Mouse (Mus musculus): ENCODE data around the gene Mrpl39.

Gene Mrpl39

DNA sequence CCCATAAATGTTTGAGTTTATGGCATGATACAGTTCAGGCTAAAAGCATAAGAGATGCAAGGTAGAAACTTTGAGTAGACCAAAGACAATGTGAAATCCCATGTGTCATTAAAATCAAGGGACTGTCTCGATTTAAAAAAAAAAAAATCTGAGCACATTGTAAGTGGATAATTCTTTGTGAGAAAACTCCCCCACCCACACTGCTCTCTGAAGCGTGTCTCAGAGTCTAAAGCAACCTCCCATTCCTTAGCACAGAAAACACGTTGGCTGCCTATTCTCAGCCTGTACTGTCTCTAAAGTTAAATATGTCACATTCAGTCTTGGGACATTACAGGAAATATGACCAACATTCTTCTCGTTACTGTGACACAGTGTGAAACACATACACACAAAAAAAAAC, 53.6 kb downstream of the Mrpl39 start:
- DNase-seq, result no peak

DNA sequence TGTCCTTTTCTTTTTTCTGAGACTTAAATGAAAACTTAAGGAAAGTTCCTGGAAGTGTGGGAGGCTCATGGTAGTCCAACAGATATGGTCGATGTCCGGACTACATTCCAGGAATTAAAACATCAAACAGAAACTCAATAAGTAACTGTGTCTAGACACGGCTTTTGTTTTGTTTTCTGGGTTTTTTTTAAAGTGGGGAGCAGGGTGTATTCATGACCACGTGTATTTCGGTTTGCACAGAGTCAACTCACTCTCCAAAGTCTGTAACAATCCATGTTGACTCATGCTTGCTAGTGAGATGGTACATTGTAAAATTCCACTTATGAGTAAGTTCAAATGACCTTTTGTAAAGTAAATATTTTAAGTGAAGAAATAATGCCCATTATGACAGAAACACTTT, 54.8 kb downstream of the Mrpl39 start:
- DNase-seq, result no peak

DNA sequence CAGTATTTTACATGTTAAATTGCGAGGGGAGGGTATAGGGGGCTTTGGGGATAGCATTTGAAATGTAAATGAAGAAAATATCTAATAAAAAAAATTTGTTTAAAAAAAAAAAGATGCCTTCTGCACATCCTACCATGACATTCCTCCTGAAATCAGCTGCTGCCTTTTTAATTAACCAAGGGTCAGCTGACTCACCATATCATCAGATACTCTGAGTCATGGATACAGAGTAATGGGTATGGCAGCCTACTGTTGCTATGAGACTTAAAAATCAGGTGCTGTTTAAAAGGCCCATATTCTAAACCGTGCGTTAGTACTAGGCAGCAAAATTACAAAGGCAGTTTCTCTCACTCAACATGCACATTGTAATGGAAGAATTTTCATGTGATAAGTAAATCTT, 58.2 kb downstream of the Mrpl39 start:
- no peak for DNase-seq

All from cerebellum, adult 11 months (tissue).